Mouse (Mus musculus): Measurements from ENCODE around the gene Spag9. TPM values are rescaled to one million over a fixed set of nuclear protein-coding genes. Genes with fewer than 3 reads are reported as not detected.

Spag9 gene
- polyA plus RNA-seq, 1 experiment from 2014 or later = 64.1 TPM

DNA sequence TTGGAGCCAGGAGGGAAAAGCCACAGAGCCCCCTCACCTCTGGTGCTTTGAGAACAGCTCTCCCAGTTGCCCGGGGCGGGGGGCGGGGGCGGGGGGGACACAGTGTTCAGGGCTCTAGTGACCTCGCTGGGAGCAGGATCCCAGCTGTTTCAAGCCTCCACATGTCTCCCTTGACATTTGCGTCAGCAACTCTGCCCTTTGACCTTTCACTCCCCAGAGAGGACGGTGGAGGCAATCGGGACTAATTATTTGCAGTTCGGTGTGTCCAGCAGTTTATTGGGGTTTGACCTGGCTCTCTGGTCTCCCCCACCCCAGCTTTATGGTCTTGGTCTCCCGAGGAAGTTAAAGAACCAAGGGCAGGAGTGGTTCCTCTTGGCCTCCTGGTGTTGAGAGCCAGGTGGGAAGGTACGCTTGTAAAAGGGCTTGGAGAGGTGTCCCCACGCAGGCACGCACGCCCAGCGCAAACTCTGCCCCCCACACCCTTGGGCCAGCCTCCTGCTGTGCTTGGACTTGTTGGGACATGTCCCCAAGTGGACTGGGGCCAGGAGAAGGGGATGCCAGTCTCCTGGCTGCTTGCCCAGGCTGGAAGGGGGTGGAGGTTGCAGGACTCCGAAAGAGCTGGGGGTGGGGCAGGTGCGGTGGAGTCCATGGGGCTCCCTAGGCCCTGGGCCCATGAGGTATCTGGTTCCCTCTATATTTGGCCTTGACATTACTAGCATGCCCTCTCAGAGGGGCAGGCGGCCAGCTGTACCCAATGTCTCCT is 138.4 kb downstream of the Spag9 start:
- WGBS = 32% methylated on average over 18 of the region's 18 CpGs
- no peak overlapping the region for H3K4me3 ChIP-seq (ENCODE audit: low read depth, low read length)
- peak overlapping the region; percentile 88 for H3K27ac ChIP-seq (ENCODE audit: low read depth, low read length)
- H3K9ac ChIP-seq (ENCODE audit: low read depth, low read length) = peak overlapping the region; percentile 8; the same call in 1 of the 2 replicates
- H3K4me1 ChIP-seq (replicated peaks; ENCODE audit: control insufficient read depth, insufficient read depth, low read length) = peaks cover 30% of the 10 kb centered on the region
- peak; percentile 15; the same call in 1 of the 2 replicates for TF ChIP-seq CTCF (IDR thresholded peaks at IDR 0.05; ENCODE audit: low read depth)
- ATAC-seq = peak; percentile 57
- no peaks in the 10 kb centered on the region for H3K36me3 ChIP-seq (ENCODE audit: control insufficient read depth, insufficient read depth)
- H3K9me3 ChIP-seq (ENCODE audit: control insufficient read depth) = no peaks in the 10 kb centered on the region
- no peak overlapping the region for H3K4me2 ChIP-seq (replicated peaks; ENCODE audit: low read depth)
- no peaks in the 10 kb centered on the region for H3K27me3 ChIP-seq (replicated peaks; ENCODE audit: control insufficient read depth, insufficient read depth, low read length)

DNA sequence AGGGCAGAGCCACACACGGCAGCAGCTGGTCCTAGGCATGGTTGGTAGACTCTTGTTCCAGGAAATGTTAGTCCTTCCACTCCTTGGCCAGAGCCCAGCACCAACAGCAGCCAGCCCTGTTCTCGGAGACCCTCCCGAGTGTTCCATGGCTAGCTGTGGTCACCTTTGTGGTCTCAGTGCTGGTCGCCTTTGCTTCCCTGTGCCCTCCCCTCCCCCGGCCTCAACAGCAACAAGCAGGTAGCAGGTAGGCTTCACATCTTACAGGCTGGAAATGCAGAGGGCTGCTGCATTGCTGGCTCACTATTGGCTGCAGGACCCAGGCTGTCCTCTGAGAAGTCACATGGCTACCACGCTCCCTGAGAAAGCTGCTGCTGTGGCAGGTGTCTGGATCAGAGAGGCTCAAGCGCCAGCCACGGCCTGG is 139.7 kb downstream of the Spag9 start:
- H3K9me3 ChIP-seq (ENCODE audit: control insufficient read depth) = no peaks in the 10 kb centered on the region
- no peaks in the 10 kb centered on the region for H3K36me3 ChIP-seq (ENCODE audit: control insufficient read depth, insufficient read depth)
- H3K9ac ChIP-seq (ENCODE audit: low read depth, low read length) = no peak overlapping the region
- WGBS = 69% methylated on average over 8 of the region's 8 CpGs
- H3K4me2 ChIP-seq (replicated peaks; ENCODE audit: low read depth) = no peak overlapping the region
- no peaks in the 10 kb centered on the region for H3K27me3 ChIP-seq (replicated peaks; ENCODE audit: control insufficient read depth, insufficient read depth, low read length)
- no peak overlapping the region for H3K4me3 ChIP-seq (ENCODE audit: low read depth, low read length)
- no peak for ATAC-seq
- peaks cover 30% of the 10 kb centered on the region for H3K4me1 ChIP-seq (replicated peaks; ENCODE audit: control insufficient read depth, insufficient read depth, low read length)
- TF ChIP-seq CTCF (IDR thresholded peaks at IDR 0.05; ENCODE audit: low read depth) = no peak
- H3K27ac ChIP-seq (ENCODE audit: low read depth, low read length) = peak overlapping the region; percentile 64

DNA sequence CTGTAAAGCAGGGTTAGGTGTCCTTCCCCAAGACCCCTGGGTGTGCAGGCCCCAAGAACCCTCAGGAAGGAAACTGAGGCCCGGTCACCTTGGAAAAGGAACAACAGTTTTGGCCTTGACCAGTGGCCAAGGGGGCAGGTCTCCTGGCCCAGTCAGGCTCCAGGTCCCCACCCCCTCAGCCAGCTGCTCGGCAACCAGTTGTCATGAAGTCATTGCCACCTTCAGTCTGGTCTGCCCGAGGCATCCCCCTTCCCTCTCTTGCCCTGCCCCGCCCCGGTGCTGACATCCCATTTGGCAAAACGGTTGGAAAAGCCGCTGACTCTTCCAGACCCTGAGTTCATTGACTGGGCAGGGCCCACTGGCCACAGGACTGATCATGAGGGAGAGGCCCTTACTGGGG is 140.8 kb downstream of the Spag9 start:
- no peak for ATAC-seq
- TF ChIP-seq CTCF (IDR thresholded peaks at IDR 0.05; ENCODE audit: low read depth) = no peak
- Histone ChIP-seq H3K9ac (ENCODE audit: low read depth, low read length) (no peak overlapping the region), H3K4me1 (replicated peaks; ENCODE audit: control insufficient read depth, insufficient read depth, low read length) (peaks cover 30% of the 10 kb centered on the region), H3K27ac (ENCODE audit: low read depth, low read length) (peak overlapping the region; percentile 88), H3K9me3 (ENCODE audit: control insufficient read depth) (no peaks in the 10 kb centered on the region), H3K4me3 (ENCODE audit: low read depth, low read length) (no peak overlapping the region), H3K27me3 (replicated peaks; ENCODE audit: control insufficient read depth, insufficient read depth, low read length) (no peaks in the 10 kb centered on the region), H3K4me2 (replicated peaks; ENCODE audit: low read depth) (no peak overlapping the region), H3K36me3 (ENCODE audit: control insufficient read depth, insufficient read depth) (no peaks in the 10 kb centered on the region)
- 51% methylated on average over 7 of the region's 7 CpGs for WGBS

DNA sequence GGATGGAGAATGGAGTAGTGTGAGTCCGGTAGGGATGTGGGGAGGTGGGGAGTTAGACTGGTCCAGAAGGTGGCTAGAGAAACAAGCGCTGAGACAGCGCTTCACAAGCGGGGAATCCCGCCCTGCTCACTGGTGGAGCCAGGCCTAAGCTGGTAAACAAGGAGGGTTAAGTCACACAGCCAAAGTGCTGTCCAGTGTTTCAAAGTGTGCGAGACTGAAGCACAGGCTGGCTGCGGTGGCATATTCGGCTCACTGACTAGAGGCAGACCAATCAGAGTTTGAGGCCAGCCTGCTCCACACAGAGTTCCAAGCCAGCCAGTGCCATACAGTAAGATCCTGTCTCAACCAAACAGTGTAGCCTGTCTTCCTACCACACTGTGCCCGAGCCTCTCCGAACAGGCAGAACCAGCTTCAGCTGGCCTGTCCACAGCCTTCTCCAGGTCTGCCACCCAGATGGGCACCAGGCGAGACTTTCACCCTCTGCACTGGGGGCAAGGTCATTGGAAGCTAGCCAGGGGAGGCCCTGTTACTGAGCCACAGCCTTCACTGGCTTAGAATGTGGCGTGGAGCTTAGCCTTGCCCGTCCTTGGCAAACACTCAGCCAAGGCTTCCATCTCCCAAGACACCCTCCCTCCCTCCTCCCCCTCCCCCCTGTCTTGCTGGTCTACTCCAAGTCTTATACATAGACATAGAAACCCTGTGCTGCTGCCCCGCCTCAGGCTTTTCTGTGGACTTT is 141.6 kb downstream of the Spag9 start:
- ATAC-seq = peak; percentile 16
- peak overlapping the region; percentile 11; the same call in 1 of the 2 replicates for H3K9ac ChIP-seq (ENCODE audit: low read depth, low read length)
- 48% methylated on average over 14 of the region's 14 CpGs for WGBS

DNA sequence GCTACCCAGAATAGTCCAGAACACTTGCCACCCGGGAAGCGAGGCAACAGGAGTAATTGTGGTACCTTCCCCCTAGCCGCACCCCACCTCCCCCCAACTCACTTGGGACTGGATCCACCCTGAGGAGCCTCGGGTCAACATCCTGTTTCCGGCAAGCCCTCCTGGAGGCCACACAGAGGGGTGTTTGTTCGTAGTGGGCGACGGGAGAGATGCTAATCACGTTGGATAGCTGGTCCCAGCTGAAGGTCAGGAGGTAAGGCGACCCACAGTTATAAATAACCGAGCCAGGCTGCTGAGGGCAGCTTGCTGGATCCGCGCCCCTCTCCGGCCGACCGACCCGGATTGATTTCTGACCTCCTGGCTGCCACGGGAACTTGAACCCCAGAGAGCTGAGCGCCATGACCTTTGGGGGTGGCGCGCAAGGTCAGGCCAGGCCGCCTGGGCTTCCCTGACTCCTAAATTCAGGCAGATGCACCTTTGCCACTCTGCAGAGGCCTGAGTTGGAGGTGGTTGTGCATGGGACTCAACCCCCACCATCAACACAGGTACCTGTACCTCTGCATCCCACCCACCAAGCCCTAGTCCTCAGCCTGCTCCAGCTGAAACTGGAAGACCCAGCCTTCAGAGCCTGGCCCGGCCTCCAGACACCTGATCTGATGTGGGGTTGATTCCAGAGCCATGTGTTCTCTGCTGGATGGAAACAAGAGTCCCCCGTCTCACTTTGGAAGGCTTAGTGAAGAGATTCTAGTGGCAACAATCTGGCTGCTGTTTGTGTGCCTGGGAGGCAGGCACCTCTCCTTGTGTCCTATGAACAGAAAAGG is 142.7 kb downstream of the Spag9 start:
- peak overlapping the region; percentile 88 for H3K27ac ChIP-seq (ENCODE audit: low read depth, low read length)
- no peak overlapping the region for H3K9ac ChIP-seq (ENCODE audit: low read depth, low read length)
- no peaks in the 10 kb centered on the region for H3K36me3 ChIP-seq (ENCODE audit: control insufficient read depth, insufficient read depth)
- peaks cover 30% of the 10 kb centered on the region for H3K4me1 ChIP-seq (replicated peaks; ENCODE audit: control insufficient read depth, insufficient read depth, low read length)
- WGBS = 37% methylated on average over 24 of the region's 24 CpGs
- no peak overlapping the region for H3K4me2 ChIP-seq (replicated peaks; ENCODE audit: low read depth)
- no peaks in the 10 kb centered on the region for H3K27me3 ChIP-seq (replicated peaks; ENCODE audit: control insufficient read depth, insufficient read depth, low read length)
- H3K9me3 ChIP-seq (ENCODE audit: control insufficient read depth) = no peaks in the 10 kb centered on the region
- H3K4me3 ChIP-seq (ENCODE audit: low read depth, low read length) = no peak overlapping the region
- no peak for TF ChIP-seq CTCF (IDR thresholded peaks at IDR 0.05; ENCODE audit: low read depth)
- ATAC-seq = no peak

More for the DNA sequence above, 141.6 kb downstream of the Spag9 start:
- no peak for TF ChIP-seq CTCF (IDR thresholded peaks at IDR 0.05; ENCODE audit: low read depth)
- 0 out of 2 replicates have a peak overlapping the region, but pooled peaks have one; percentile 13 for H3K4me2 ChIP-seq (replicated peaks; ENCODE audit: low read depth)
- no peaks in the 10 kb centered on the region for H3K27me3 ChIP-seq (replicated peaks; ENCODE audit: control insufficient read depth, insufficient read depth, low read length)
- H3K9me3 ChIP-seq (ENCODE audit: control insufficient read depth) = no peaks in the 10 kb centered on the region
- H3K36me3 ChIP-seq (ENCODE audit: control insufficient read depth, insufficient read depth) = no peaks in the 10 kb centered on the region
- H3K4me1 ChIP-seq (replicated peaks; ENCODE audit: control insufficient read depth, insufficient read depth, low read length) = peaks cover 30% of the 10 kb centered on the region
- no peak overlapping the region for H3K4me3 ChIP-seq (ENCODE audit: low read depth, low read length)
- H3K27ac ChIP-seq (ENCODE audit: low read depth, low read length) = peak overlapping the region; percentile 88

DNA sequence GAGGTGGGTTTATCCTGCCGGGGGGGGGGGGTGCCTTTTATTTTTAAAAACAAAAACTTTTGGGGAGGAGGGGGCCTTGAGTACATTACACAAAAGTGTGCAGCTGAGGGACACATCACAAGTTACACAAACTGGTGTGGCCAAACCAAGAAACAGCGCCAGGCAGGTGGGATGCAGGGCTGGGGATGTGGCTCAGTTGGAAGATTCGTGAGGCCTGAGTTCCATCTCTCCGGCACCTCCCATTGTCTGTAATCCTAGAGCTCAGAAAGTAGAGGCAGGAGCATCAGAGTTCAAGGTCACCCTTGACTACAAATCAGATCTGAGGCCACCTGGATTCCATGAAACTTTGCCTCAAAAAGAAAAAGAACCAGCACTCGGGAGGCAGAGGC is 143.3 kb downstream of the Spag9 start:
- 90% methylated on average over 5 of the region's 5 CpGs for WGBS
- TF ChIP-seq CTCF (IDR thresholded peaks at IDR 0.05; ENCODE audit: low read depth) = no peak
- Histone ChIP-seq H3K36me3 (ENCODE audit: control insufficient read depth, insufficient read depth) (no peaks in the 10 kb centered on the region), H3K9me3 (ENCODE audit: control insufficient read depth) (no peaks in the 10 kb centered on the region), H3K27ac (ENCODE audit: low read depth, low read length) (no peak overlapping the region), H3K4me3 (ENCODE audit: low read depth, low read length) (no peak overlapping the region), H3K27me3 (replicated peaks; ENCODE audit: control insufficient read depth, insufficient read depth, low read length) (no peaks in the 10 kb centered on the region), H3K4me1 (replicated peaks; ENCODE audit: control insufficient read depth, insufficient read depth, low read length) (peaks cover 26% of the 10 kb centered on the region), H3K9ac (ENCODE audit: low read depth, low read length) (no peak overlapping the region), H3K4me2 (replicated peaks; ENCODE audit: low read depth) (no peak overlapping the region)
- ATAC-seq = no peak

All from intestine, postnatal 0 days (tissue).